Mouse (Mus musculus) heart, postnatal 25 days (tissue): ENCODE results near the gene Gimap8. TPM values are rescaled to one million over a fixed set of nuclear protein-coding genes. Genes with fewer than 3 reads are reported as not detected.

ENCODE experiments used
- DNase-seq: peaks from one replicate; pipeline ENCODE4 v3.0.0; 2022; ENCODE audit warnings: low spot score
- intact Hi-C: fragments of 180-260 bp; cut with DNase I; formaldehyde crosslinking; loops from one replicate; pipeline ENCODE4 v1.15.1; 2025
- total RNA-seq, 2 experiments: library from RNA; stranded (reverse); gene quantifications; 2 replicates each; pipeline ENCODE4 v1.2.3; 2021

Gene Gimap8
- total RNA-seq, 2 experiments from 2014 or later = 7.8 to 8.0 TPM

DNA sequence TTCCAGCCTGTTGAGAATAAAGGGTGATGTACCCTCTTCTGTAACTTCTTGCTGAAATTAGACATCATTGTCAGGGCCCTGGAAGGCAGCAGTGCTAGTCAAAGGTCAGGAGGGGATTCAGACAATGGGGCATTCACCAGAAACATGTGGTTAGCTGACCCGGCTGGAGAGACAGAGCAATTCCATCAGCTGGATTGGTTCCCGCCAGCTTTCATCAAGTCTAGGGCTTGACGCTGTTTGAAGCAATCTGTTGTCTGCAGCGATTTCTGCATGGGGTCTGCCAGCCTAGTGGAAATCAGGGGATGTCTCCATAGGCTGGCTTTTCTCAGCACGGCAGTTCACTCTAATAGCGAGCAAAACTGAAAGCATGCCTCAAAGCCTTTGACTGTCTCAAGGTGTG is 10.5 kb upstream of the Gimap8 start:
- DNase-seq = no peak
- intact Hi-C loops = no loop called here

- DNase-seq = no peak
- intact Hi-C loops = no loop called here
These were observed 9.1 kb upstream of the Gimap8 start for GRCm38 (mm10) chr6:48637811-48638500.

GRCm38 (mm10) chr6:48638553-48638952 is 8.5 kb upstream of the Gimap8 start:
- no peak for DNase-seq
- intact Hi-C loops = no loop called here

DNA sequence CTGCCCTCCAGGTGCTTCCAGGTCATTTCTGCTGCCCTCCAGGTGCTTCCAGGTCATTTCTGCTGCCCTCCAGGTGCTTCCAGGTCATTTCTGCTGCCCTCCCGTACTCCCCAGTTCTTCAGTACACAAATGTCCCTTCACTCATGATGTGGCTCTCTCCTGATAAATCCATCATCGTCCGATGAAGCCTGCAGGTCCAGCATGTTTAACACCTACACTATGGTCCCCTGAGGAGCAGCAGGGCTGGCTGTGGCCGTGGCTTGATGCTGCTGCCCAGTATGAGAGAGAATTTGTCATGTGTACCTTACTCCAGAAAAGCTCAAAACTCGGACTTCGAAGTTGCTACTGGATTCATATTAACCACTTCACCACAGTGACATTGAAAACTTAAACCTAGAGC is 5.6 kb upstream of the Gimap8 start:
- intact Hi-C loops = loop anchor here (2.0 kb wide), 1 partner anchor 461 kb away; no protein-coding TSS in a partner anchor
- no peak for DNase-seq

- intact Hi-C loops = loop anchor here (1.0 to 2.0 kb wide), 2 partner anchors 61 to 96 kb away; no protein-coding TSS in a partner anchor
- DNase-seq = no peak
These were observed 4.2 kb upstream of the Gimap8 start for GRCm38 (mm10) chr6:48642764-48643292.

- peak; percentile 37 for DNase-seq
- intact Hi-C loops = loop anchor here (1.0 to 5.0 kb wide), 5 partner anchors 39 to 127 kb away; partner anchors contain the start of genes Gimap4 and Gimap5
These were observed 1.2 kb upstream of the Gimap8 start for GRCm38 (mm10) chr6:48645660-48646308.

GRCm38 (mm10) chr6:48646309-48646690 is 734 bp upstream of the Gimap8 start:
- intact Hi-C loops = loop anchor here (2.0 to 5.0 kb wide), 4 partner anchors 39 to 101 kb away; partner anchors contain the start of genes Gimap4 and Gimap5
- no peak for DNase-seq

DNA sequence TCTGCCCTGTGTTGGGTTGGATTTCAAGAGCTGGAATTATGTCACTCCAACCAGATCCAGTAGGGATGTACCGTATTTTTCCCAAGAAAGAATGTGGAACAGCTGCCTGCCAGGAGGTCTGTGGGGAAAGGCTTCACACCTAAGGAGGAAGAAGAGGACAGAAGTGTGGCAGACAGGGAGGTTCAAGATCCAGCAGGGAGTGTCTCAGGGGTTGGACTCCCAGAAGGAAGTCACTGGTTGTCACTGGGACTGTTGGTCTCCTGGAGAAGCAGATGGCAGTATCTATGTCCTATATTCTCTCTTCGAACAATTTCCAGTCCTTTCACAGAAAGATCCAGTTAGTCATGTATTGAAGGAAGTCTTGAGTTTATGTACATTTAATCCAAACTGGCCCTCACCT is 577 bp downstream of the Gimap8 start:
- intact Hi-C loops = loop anchor here (2.0 to 5.0 kb wide), 4 partner anchors 37 to 99 kb away; partner anchors contain the start of genes Gimap4 and Gimap5
- DNase-seq = no peak

DNA sequence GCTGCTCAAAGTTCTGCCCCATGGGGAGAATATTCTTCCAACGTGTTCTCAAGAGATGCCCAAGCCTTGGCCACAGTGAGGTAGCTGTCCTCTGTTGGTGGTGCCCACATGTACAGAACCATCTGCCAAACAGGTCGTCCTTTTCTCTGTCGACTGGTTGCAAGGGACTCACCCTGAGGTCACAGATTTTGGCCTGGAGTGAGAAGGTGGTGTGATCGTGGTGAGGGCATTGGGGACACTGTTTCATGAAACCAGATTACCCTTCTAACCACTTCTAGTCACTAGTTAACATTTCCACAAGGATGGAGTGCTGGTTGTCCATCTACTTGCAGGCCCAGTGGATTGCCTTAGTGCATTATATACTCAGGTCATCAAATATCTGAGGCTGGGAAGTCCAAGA is 1.7 kb downstream of the Gimap8 start:
- intact Hi-C loops = loop anchor here (5.0 kb wide), 1 partner anchor 54 kb away; no protein-coding TSS in a partner anchor
- no peak for DNase-seq

DNA sequence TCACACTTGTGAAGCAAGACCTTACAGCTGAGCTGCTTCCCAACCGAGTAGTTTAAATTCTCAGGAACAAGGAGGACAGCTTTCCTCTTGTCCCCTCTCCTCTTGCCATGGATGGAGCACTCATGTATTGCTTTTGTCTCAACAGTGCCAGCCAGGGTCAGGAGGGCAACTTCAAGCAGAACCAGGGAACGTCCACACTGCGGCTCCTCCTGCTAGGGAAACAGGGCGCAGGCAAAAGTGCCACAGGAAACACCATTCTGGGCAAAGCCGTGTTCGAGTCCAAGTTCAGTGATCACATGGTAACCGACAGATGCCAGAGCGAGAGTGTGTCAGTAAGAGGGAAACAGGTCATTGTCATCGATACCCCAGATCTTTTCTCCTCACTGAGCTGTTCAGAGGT is 3.0 kb downstream of the Gimap8 start:
- intact Hi-C loops = no loop called here
- DNase-seq = no peak

DNA sequence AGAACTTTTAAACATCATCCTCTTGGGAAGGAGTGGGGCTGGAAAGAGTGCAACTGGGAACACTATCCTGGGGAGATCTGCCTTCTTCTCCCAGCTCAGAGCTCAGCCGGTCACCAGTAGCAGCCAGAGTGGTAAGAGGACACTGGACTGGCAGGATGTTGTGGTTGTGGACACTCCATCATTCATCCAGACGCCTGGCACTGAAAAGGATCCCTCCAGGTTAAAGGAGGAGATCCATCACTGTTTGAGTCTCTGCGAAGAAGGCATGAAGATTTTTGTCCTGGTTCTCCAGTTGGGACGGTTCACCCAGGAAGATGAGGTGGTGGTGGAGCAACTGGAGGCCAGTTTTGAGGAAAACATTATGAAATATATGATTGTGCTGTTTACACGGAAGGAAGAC is 11.7 kb downstream of the Gimap8 start:
- no peak for DNase-seq
- intact Hi-C loops = no loop called here

DNA sequence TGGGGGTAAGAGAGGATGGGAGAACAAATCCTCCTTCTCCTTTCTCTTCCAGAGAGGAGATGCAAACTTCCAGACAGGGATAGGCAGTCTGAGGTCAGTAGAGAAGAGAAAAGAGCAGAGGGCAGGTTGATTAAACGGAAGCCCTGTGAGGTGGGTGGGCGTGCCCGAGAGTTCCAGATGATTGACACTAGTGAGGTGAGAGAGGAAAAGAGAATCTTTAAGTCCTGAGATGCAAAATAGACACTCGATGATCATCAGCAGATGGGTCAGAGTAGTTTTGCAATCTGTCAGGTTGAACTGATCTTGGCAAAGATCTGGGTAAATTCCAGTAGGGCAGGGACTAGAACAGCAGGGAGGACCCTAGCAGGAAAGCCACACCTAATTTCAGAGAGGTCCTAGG is 17.7 kb downstream of the Gimap8 start:
- intact Hi-C loops = no loop called here
- no peak for DNase-seq

GRCm38 (mm10) chr6:48665471-48665870 is 18.4 kb downstream of the Gimap8 start:
- DNase-seq = no peak
- intact Hi-C loops = no loop called here

GRCm38 (mm10) chr6:48666159-48666586 is 19.1 kb downstream of the Gimap8 start:
- intact Hi-C loops = no loop called here
- DNase-seq = no peak

GRCm38 (mm10) chr6:48668022-48668421 is 21.0 kb downstream of the Gimap8 start:
- intact Hi-C loops = no loop called here
- no peak for DNase-seq

- DNase-seq = no peak
- intact Hi-C loops = no loop called here
These were observed 22.5 kb downstream of the Gimap8 start for GRCm38 (mm10) chr6:48669446-48669969.

GRCm38 (mm10) chr6:48674291-48675058 is 27.4 kb downstream of the Gimap8 start:
- DNase-seq = no peak

DNA sequence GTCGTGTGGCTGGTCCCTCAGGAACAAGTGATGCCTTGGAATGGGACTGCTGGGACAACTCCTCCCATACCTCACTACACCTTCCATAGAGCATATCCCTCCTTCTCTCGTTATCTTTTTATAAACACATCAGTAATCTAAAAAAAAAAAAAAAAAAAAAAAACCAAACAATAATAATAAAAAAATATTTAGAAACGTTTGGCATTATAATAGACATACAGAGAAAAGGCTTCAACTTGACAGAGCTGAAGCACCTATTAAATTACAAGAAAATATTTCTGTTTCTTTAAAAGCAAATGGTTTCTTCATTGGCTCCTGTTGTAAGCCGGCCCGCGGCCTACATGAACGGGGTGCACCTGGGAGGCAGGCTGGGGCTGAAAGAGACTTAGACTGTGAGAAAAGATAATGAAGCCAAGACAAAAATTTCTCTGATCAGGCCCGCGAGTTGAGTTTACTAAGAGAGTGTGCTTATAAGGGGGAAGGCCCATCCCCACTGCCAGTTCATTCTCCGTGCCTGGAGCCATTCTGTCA is 28.4 kb downstream of the Gimap8 start:
- intact Hi-C loops = no loop called here
- no peak for DNase-seq

More at GRCm38 (mm10) chr6:48674291-48675058, 27.4 kb downstream of the Gimap8 start:
- intact Hi-C loops = no loop called here

DNA sequence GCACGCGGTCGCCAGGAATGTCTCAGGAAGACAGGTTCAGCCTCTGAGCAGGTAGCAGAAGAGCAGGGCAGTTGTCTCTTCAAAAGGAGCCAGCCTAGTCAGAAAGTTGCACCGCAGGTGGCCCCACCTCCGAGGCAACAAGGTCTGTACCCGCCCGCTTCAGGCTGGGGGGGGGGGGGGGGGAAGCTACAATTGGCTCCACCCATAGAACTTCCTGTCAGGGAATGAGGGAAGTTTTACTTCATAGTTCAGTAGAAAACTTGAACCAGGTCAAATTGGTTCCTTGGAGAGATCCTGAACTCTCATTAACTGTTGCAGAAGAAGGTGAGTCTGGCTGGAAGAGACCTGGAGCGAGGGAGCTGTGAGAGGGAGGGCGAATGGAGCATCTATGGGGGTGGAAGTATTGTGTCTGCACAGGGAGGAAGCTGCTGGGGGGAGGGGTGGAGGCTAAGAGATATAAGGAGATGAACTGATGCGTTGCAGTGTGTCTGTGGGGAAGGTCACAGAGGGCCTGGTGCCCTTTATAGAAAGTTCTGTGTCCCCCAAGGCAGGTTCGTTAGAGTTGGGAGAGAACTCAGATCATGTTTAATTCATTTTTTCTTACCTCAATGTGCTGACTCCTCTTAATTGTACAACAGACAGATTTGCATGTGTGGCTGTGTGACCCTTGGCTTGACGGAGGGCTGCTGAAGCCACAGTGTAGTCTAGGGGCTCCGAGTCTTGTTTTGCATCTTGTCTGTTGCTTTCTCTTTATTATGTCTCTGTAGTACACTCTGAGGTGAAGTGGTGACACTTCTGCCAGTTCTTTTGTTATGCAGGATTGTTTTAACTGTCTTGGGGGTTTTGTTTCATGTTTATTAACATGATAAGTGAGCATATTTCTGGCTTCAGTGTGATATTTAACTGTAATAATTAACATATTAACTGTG is 29.2 kb downstream of the Gimap8 start, which contains the start of gene Gimap9:
Gene Gimap9 (plus strand): TSS at position 199 of the 929 bp plus-strand sequence.
- DNase-seq = no peak
- intact Hi-C loops = no loop called here
